In the genomic region with DNA sequence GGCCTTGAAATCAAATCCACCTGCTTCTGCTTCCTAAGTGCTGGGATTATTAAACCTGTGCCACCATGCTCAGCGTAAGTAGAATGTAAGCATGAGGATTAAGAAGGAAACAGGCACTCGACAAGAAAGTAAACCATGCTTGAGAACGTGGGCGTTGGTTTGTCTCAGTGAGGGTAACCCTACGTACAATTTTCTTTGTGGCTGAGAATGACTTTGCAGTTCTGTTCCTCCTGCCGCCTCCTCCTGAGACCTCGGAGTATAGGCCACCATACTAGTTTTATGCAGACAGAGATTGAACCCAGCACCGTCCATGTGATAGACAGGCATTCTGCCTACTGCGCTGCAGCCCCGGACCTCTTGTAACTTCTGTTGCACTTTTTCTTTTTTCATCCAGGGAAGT, we compare ENCODE assay signal across 39 mouse cellular contexts. TPM values are rescaled to one million over a fixed set of nuclear protein-coding genes. Genes with fewer than 3 reads are reported as not detected.
DNase-seq lines count a peak whose midpoint lies in the region; ATAC-seq lines count a peak whose summit lies in the region.
"Had no signal": no experiment of that assay in that cellular context is flagged by ENCODE, and none has a peak within 500 bp of the region (broad histone marks: within the 10 kb centered on the region; RNA-seq: fewer than 3 reads in every experiment).

No protein-coding gene starts in this region.

- DNase-seq in heart, adult 11 months: peak; percentile 81
- no peak for DNase-seq in heart, adult 18-20 months
- no peak for DNase-seq in liver, embryonic 13.5 days
- DNase-seq in liver, embryonic 11.5 days (ENCODE audit: low spot score): no peak
- peak; percentile 50 for DNase-seq in lung, postnatal 36 days
- DNase-seq in lung, postnatal 14 days: no peak
- no peak for DNase-seq in yolk sac, embryonic 10.5 days (ENCODE audit: low spot score)
- DNase-seq: adrenal gland, postnatal 14 days; cerebellum, adult 11-12 months; cerebellum, adult 9-11 months; gastrocnemius, postnatal 25 days; kidney, adult 9 months; kidney, postnatal 10 days; layer of hippocampus, adult 9-11 months; right cerebral cortex, postnatal 25 days had no signal

- H3K4me1 ChIP-seq in liver, embryonic 13.5 days (replicated peaks): peaks cover 61% of the 10 kb centered on the region
- peaks cover 2% of the 10 kb centered on the region for H3K4me1 ChIP-seq in liver, embryonic 11.5 days (replicated peaks; ENCODE audit: control insufficient read depth, insufficient read depth, low read length)
- H3K4me1 ChIP-seq: embryonic facial prominence, embryonic 13.5 days; forebrain, embryonic 10.5 days; forebrain, embryonic 15.5 days; limb, embryonic 10.5 days; limb, embryonic 15.5 days; lung, embryonic 15.5 days; stomach, embryonic 15.5 days had no signal

- no peaks in the 10 kb centered on the region for H3K9me3 ChIP-seq in liver, embryonic 13.5 days (replicated peaks)
- H3K9me3 ChIP-seq in liver, embryonic 11.5 days (ENCODE audit: control insufficient read depth, low read length): no peaks in the 10 kb centered on the region
- H3K9me3 ChIP-seq: embryonic facial prominence, embryonic 13.5 days; forebrain, embryonic 15.5 days; limb, embryonic 10.5 days; limb, embryonic 15.5 days; lung, embryonic 15.5 days; stomach, embryonic 15.5 days had no signal

- no peak overlapping the region for H3K4me3 ChIP-seq in liver, embryonic 13.5 days (replicated peaks)
- H3K4me3 ChIP-seq in liver, embryonic 11.5 days (ENCODE audit: low read depth, low read length): no peak overlapping the region
- H3K4me3 ChIP-seq: embryonic facial prominence, embryonic 13.5 days; forebrain, embryonic 10.5 days; forebrain, embryonic 15.5 days; limb, embryonic 10.5 days; limb, embryonic 15.5 days; lung, embryonic 15.5 days; stomach, embryonic 15.5 days had no signal

- no peak overlapping the region for H3K4me2 ChIP-seq in liver, embryonic 13.5 days
- H3K4me2 ChIP-seq in liver, embryonic 11.5 days: no peak overlapping the region
- H3K4me2 ChIP-seq: embryonic facial prominence, embryonic 13.5 days; forebrain, embryonic 15.5 days; hindbrain, embryonic 14.5 days; limb, embryonic 15.5 days; lung, embryonic 15.5 days; midbrain, embryonic 11.5 days; stomach, embryonic 15.5 days had no signal

- H3K27ac ChIP-seq in liver, embryonic 13.5 days: peak overlapping the region; percentile 62; the same call in 1 of the 2 replicates
- H3K27ac ChIP-seq in liver, embryonic 11.5 days (ENCODE audit: low read depth, low read length): no peak overlapping the region
- H3K27ac ChIP-seq: embryonic facial prominence, embryonic 13.5 days; forebrain, embryonic 10.5 days; forebrain, embryonic 15.5 days; hindbrain, embryonic 14.5 days; limb, embryonic 10.5 days; limb, embryonic 15.5 days; lung, embryonic 15.5 days; stomach, embryonic 15.5 days had no signal

- 65% methylated on average over 10 of the region's 10 CpGs for WGBS in liver, embryonic 13.5 days (ENCODE audit: insufficient replicate concordance)
- 75% methylated on average over 10 of the region's 10 CpGs for WGBS in liver, embryonic 11.5 days

- H3K36me3 ChIP-seq in liver, embryonic 13.5 days: peaks cover 69% of the 10 kb centered on the region
- peaks cover 11% of the 10 kb centered on the region for H3K36me3 ChIP-seq in liver, embryonic 11.5 days (ENCODE audit: control insufficient read depth, insufficient read depth, low read length)
- H3K36me3 ChIP-seq: stomach, embryonic 15.5 days had no signal

- H3K9ac ChIP-seq in liver, embryonic 13.5 days: no peak overlapping the region
- no peak overlapping the region for H3K9ac ChIP-seq in liver, embryonic 11.5 days (ENCODE audit: low read depth, low read length)
- H3K9ac ChIP-seq: embryonic facial prominence, embryonic 13.5 days; forebrain, embryonic 15.5 days; hindbrain, embryonic 14.5 days; limb, embryonic 15.5 days; lung, embryonic 15.5 days; stomach, embryonic 15.5 days had no signal

- H3K27me3 ChIP-seq in liver, embryonic 13.5 days: no peaks in the 10 kb centered on the region
- H3K27me3 ChIP-seq in liver, embryonic 11.5 days (replicated peaks; ENCODE audit: control insufficient read depth, insufficient read depth, low read length): no peaks in the 10 kb centered on the region
- H3K27me3 ChIP-seq: CH12.LX; embryonic facial prominence, embryonic 13.5 days; forebrain, embryonic 15.5 days; limb, embryonic 15.5 days; lung, embryonic 15.5 days; stomach, embryonic 15.5 days had no signal

- no peak for ATAC-seq in liver, embryonic 13.5 days (ENCODE audit: low read depth)
- no peak for ATAC-seq in liver, embryonic 11.5 days (replicated peaks; ENCODE audit: low FRiP score)
- ATAC-seq: forebrain, embryonic 15.5 days; intestine, postnatal 0 days; midbrain, embryonic 16.5 days had no signal

RNA-seq across cellular contexts. Expression of a gene that starts 10.7 kb away (rescaled TPM):
- total RNA-seq in heart, adult 18-20 months (2021): 1 to 10 TPM; 6.8 to 7.3 TPM
- polyA plus RNA-seq in liver, embryonic 13.5 days (2015; fragmentation: Nextera tagmentation; extraction: Ambion mirVana): 30.1 and 36.5 TPM in 2 replicates
- 45.8 and 49.9 TPM in 2 replicates for polyA plus RNA-seq in liver, embryonic 11.5 days (2014; fragmentation: Nextera tagmentation; extraction: Ambion mirVana)

RNA-seq across cellular contexts. Expression of a gene that starts 16.8 kb away (rescaled TPM):
- not detected for total RNA-seq in heart, adult 18-20 months (2021)
- not detected in 2 replicates for polyA plus RNA-seq in liver, embryonic 13.5 days (2015; fragmentation: Nextera tagmentation; extraction: Ambion mirVana)
- not detected in 2 replicates for polyA plus RNA-seq in liver, embryonic 11.5 days (2014; fragmentation: Nextera tagmentation; extraction: Ambion mirVana)
- total RNA-seq: adrenal gland, postnatal 14 days; CH12.LX; common myeloid progenitor, adult 5-6 weeks; gastrocnemius, adult 18-20 months; gastrocnemius, postnatal 25 days; heart, adult 8-10 months; hematopoietic stem cell, adult 5-6 weeks; left cerebral cortex, postnatal 10 days; megakaryocyte, adult 5-6 weeks; neutrophil, adult 5-6 weeks had no signal
- polyA plus RNA-seq: C2C12; embryonic facial prominence, embryonic 13.5 days; forebrain, embryonic 10.5 days; forebrain, embryonic 15.5 days; frontal cortex, adult 2 months; heart, embryonic 16.5 days; hindbrain, embryonic 14.5 days; intestine, postnatal 0 days; large intestine, adult 2 months; limb, embryonic 10.5 days; limb, embryonic 15.5 days; lung, embryonic 15.5 days; midbrain, embryonic 11.5 days; midbrain, embryonic 16.5 days; neural tube, embryonic 11.5 days; stomach, embryonic 15.5 days had no signal

Comparison
In these comparisons a context has a peak if more than half of its experiments do, and no peak if none do; other contexts are left out.
1. DNase-seq: peak in heart, adult 11 months (single experiment) and lung, postnatal 36 days (single experiment); none in heart, adult 18-20 months (0 of 2), liver, embryonic 13.5 days (single experiment), liver, embryonic 11.5 days (single experiment), lung, postnatal 14 days (single experiment) and yolk sac, embryonic 10.5 days (single experiment).